Mouse (Mus musculus) stomach, embryonic 14.5 days (tissue): Measurements from ENCODE around the gene Cxcr1. TPM values are rescaled to one million over a fixed set of nuclear protein-coding genes. Genes with fewer than 3 reads are reported as not detected.

Experiments used
- microRNA counts: library from miRNA; unstranded; fragments of <30 nt; microRNA quantifications from one replicate; lab custom pipeline; 2016
- microRNA-seq: library from miRNA; unstranded; fragments of <30 nt; microRNA quantifications from one replicate; pipeline ENCODE4, GENCODE M21; 2016
- polyA plus RNA-seq: library from polyadenylated mRNA; unstranded; fragments of >200 nt; fragmentation: Nextera tagmentation; extraction: Ambion mirVana; gene quantifications from 2 replicates; pipeline ENCODE4 v1.2.1, GENCODE M21; 2014

Gene Cxcr1
- polyA plus RNA-seq, 1 experiment from 2014 or later: not detected

MicroRNA genes within 50 kb of the gene (microRNA counts, 519-probe panel; counts per million panel counts)
- microRNA mmu-miR-1928 (lab: Ali Mortazavi, UCI): 2,038 counts per million, percentile 24 among the panel's probes with 10 or more counts

Small RNAs within 50 kb of the gene (microRNA-seq; reads per million reads assigned to microRNA genes)
- not detected for gene Mir1928

Other genes with a start within 250 kb of the Cxcr1 start
- 35.3 and 37.9 TPM in 2 replicates for gene Tns1, start 70.2 kb downstream of the Cxcr1 start, polyA plus RNA-seq
- 0.25 and 0.26 TPM in 2 replicates for gene Rufy4, start 69.1 kb downstream of the Cxcr1 start, polyA plus RNA-seq
- gene Cxcr2, start 40.6 kb downstream of the Cxcr1 start, polyA plus RNA-seq: 0.07 and 0.32 TPM in 2 replicates
- gene Arpc2, start 41.5 kb upstream of the Cxcr1 start, polyA plus RNA-seq: 406 and 429 TPM in 2 replicates
- gene Gpbar1, start 83.9 kb upstream of the Cxcr1 start, polyA plus RNA-seq: 3.5 and 4.1 TPM in 2 replicates
- gene Aamp, start 90.1 kb upstream of the Cxcr1 start, polyA plus RNA-seq: 240 and 261 TPM in 2 replicates
- gene Pnkd, start 90.3 kb upstream of the Cxcr1 start, polyA plus RNA-seq: 122 and 132 TPM in 2 replicates
- gene Tmbim1, start 111.0 kb upstream of the Cxcr1 start, polyA plus RNA-seq: 50.1 and 53.9 TPM in 2 replicates
- gene Catip, start 167.5 kb upstream of the Cxcr1 start, polyA plus RNA-seq: 0.69 and 0.81 TPM in 2 replicates
- 5.3 and 6.1 TPM in 2 replicates for gene Slc11a1, start 180.6 kb upstream of the Cxcr1 start, polyA plus RNA-seq
- gene Ctdsp1, start 196.9 kb upstream of the Cxcr1 start, polyA plus RNA-seq: 88.0 and 90.7 TPM in 2 replicates
- gene Vil1, start 214.7 kb upstream of the Cxcr1 start, polyA plus RNA-seq: 5.9 and 7.7 TPM in 2 replicates